Mouse (Mus musculus): ENCODE data around the gene Fto. TPM values are rescaled to one million over a fixed set of nuclear protein-coding genes. Genes with fewer than 3 reads are reported as not detected.
A peak's percentile ranks its signal among the peaks of the same experiment; 100 is the strongest.

The Fto gene
- total RNA-seq (2014; rRNA removed; ENCODE audit: low replicate concordance) (43.9 and 50.6 TPM in 2 replicates), polyA plus RNA-seq (2015; fragmentation: Nextera tagmentation; extraction: Ambion mirVana) (39.3 and 41.1 TPM in 2 replicates)

DNA sequence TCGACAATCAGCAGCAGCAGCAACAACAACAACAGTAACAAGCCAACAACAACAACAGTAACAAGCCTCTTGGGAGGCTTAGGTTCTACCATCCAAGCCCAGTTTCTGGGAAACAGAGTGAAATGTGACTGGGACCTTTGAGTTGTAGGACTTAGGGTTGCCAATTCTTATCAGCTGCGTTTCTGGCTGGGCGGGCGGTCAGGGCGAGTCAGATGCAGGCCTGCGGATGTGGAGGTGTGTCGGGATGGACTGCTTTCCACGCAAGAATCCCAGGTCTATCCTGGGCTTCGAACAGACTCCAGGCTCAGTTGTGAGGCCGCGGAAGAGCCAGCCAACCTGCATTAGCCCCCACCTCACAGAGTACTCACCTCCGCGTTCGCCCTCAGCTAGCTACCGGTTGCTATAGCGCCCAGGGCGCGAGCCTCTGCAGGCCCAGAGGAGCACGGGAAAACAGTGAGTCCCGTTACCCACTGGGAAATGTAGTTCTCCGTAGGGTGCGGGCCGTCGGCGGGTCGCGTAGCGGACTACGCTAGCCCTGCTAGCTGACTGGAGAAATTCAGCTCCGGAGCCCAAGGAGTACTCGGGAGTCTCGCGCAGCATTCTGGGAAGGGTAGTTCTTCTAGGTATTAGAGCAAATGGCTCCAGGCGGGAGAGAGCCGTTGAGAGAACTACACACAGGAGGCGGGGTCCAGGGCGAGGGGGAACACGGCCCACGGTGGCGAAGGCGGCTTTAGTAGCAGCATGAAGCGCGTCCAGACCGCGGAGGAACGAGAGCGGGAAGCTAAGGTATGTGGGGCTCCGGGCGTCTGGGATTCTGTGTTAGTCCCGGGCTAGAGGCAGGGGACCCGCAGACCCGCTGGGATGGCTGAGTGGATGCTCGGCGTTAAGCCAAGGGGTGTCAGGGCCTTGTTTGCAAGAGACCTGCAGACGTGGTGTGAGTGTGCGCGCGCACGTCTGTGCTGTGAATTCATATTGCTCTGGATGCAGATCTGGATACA, at the start of gene Fto, which contains the start of gene Rpgrip1l:
Gene Fto (plus strand): TSS at position 691 of the 998 bp plus-strand sequence.
Gene Rpgrip1l (minus strand): TSS at position 428 of the 998 bp plus-strand sequence.
- H3K27me3 ChIP-seq (ENCODE audit: control insufficient read depth, insufficient read depth, low read length): no peaks in the 10 kb centered on the region
- peak; percentile 100 for DNase-seq (ENCODE audit: low spot score)
- peaks cover 14% of the 10 kb centered on the region for H3K4me1 ChIP-seq (ENCODE audit: control insufficient read depth, insufficient read depth)
- peak within 1 kb of the TSS; percentile 78 for H3K9ac ChIP-seq (replicated peaks; ENCODE audit: low read depth, low read length)
- H3K36me3 ChIP-seq (replicated peaks; ENCODE audit: control insufficient read depth, insufficient read depth, low read length): no peaks in the 10 kb centered on the region; the same call in none of the 2 replicates
- TF ChIP-seq CTCF (IDR thresholded peaks at IDR 0.05; ENCODE audit: low read depth) (no peak; the same call in 1 of the 2 replicates), EP300 (IDR thresholded peaks at IDR 0.05; ENCODE audit: low read depth) (no peak)
- H3K4me2 ChIP-seq (ENCODE audit: low read depth, low read length): peak within 1 kb of the TSS; percentile 76
- no peaks in the 10 kb centered on the region for H3K9me3 ChIP-seq (replicated peaks; ENCODE audit: control insufficient read depth, low read length)
- peak; percentile 99 for ATAC-seq (ENCODE audit: insufficient read depth, low read depth)
- H3K27ac ChIP-seq (ENCODE audit: low read depth): peak within 1 kb of the TSS; percentile 74
- under 1% methylated on average over 59 of the region's 59 CpGs for WGBS
- peak within 1 kb of the TSS; percentile 78 for H3K4me3 ChIP-seq (ENCODE audit: low read depth, low read length)

DNA sequence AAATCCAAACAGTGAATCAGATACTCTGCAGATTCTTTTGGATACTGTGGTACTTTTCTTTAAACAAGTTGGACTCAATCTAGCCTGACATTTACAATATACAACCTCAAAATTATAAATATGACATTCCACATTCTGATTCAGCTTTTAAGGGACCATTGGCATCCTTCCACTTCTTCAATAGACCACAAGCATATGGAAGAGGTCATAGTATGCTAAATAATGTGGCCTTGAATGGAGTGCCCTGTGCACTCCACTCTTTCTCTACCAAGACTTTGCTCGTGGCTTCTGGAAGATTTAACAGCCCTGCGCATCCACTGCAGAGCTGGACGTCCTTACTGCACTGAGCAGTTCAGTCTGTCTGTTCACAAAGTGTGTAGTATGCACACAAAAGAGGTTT, 49.4 kb upstream of the Fto start:
- H3K4me3 ChIP-seq (ENCODE audit: low read depth, low read length): no peak overlapping the region

DNA sequence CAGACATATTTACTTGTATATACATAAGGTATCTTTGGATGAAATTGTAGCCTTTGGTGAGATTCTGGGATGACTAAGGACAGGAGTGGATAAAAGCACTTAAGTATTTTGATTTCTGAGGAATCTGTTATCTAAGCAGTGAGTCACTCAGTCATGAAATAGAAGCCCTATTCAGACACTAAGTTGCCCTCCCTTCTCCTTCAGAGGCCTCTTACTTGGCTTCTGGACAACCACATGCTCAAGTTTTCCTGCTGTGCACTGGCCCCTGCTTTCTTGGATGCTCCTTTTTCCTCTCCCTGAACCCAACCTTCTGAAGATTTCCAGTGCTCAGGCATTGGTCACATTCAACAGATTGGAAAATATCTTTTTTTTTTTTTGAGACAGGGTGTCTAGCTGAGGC, 48.8 kb upstream of the Fto start:
- no peaks in the 10 kb centered on the region for H3K9me3 ChIP-seq (replicated peaks; ENCODE audit: control insufficient read depth, low read length)
- ATAC-seq (ENCODE audit: insufficient read depth, low read depth) (no peak), DNase-seq (ENCODE audit: low spot score) (no peak)
- no peak overlapping the region for H3K9ac ChIP-seq (replicated peaks; ENCODE audit: low read depth, low read length)
- H3K4me2 ChIP-seq (ENCODE audit: low read depth, low read length): no peak overlapping the region
- peaks cover 5% of the 10 kb centered on the region; the same call in 1 of the 2 replicates for H3K36me3 ChIP-seq (replicated peaks; ENCODE audit: control insufficient read depth, insufficient read depth, low read length)
- no peak overlapping the region for H3K4me3 ChIP-seq (ENCODE audit: low read depth, low read length)
- H3K27me3 ChIP-seq (ENCODE audit: control insufficient read depth, insufficient read depth, low read length): no peaks in the 10 kb centered on the region
- no peaks in the 10 kb centered on the region for H3K4me1 ChIP-seq (ENCODE audit: control insufficient read depth, insufficient read depth)
- H3K27ac ChIP-seq (ENCODE audit: low read depth): no peak overlapping the region
- TF ChIP-seq CTCF (IDR thresholded peaks at IDR 0.05; ENCODE audit: low read depth) (no peak), EP300 (IDR thresholded peaks at IDR 0.05; ENCODE audit: low read depth) (no peak)

More for the DNA sequence above, 49.4 kb upstream of the Fto start:
- peaks cover 5% of the 10 kb centered on the region; the same call in 1 of the 2 replicates for H3K36me3 ChIP-seq (replicated peaks; ENCODE audit: control insufficient read depth, insufficient read depth, low read length)
- DNase-seq (ENCODE audit: low spot score) (no peak), ATAC-seq (ENCODE audit: insufficient read depth, low read depth) (no peak)
- no peaks in the 10 kb centered on the region for H3K27me3 ChIP-seq (ENCODE audit: control insufficient read depth, insufficient read depth, low read length)
- no peaks in the 10 kb centered on the region for H3K4me1 ChIP-seq (ENCODE audit: control insufficient read depth, insufficient read depth)
- no peak overlapping the region for H3K9ac ChIP-seq (replicated peaks; ENCODE audit: low read depth, low read length)
- TF ChIP-seq CTCF (IDR thresholded peaks at IDR 0.05; ENCODE audit: low read depth): no peak
- TF ChIP-seq EP300 (IDR thresholded peaks at IDR 0.05; ENCODE audit: low read depth): no peak
- no peak overlapping the region for H3K4me2 ChIP-seq (ENCODE audit: low read depth, low read length)
- no peak overlapping the region for H3K27ac ChIP-seq (ENCODE audit: low read depth)
- H3K9me3 ChIP-seq (replicated peaks; ENCODE audit: control insufficient read depth, low read length): no peaks in the 10 kb centered on the region
- WGBS: 82% methylated on average over 3 of the region's 3 CpGs

DNA sequence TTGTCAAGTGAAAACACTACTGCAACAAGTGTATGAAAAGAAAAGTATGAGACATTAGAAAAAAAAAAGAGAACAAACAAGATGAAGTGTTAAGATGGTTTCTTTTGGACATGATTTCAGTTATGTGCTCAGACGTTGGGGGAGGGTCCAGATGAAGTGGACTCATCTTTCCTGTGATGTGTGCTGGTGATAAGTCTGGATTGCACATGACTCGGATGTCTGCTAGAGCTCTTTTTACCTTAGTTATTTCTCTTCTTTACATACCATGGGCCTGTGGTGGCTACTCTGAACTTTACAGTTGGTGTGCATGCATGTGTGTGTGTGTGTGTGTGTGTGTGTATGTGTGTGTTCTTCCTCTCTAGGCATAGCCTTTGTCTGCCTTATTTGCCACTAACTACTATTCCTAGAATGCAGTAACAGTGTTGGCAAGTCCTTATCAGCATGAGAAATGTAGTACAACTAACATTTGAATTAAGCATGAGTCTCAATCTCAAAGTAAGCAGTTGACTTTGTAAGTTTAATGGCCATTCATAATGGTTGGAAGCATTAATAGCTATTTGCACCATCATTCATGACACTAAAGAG, 43.9 kb upstream of the Fto start:
- no peaks in the 10 kb centered on the region for H3K27me3 ChIP-seq (ENCODE audit: control insufficient read depth, insufficient read depth, low read length)
- no peak overlapping the region for H3K27ac ChIP-seq (ENCODE audit: low read depth)
- ATAC-seq (ENCODE audit: insufficient read depth, low read depth) (no peak), DNase-seq (ENCODE audit: low spot score) (no peak)
- no peak for TF ChIP-seq EP300 (IDR thresholded peaks at IDR 0.05; ENCODE audit: low read depth)
- TF ChIP-seq CTCF (IDR thresholded peaks at IDR 0.05; ENCODE audit: low read depth): no peak
- H3K9me3 ChIP-seq (replicated peaks; ENCODE audit: control insufficient read depth, low read length): no peaks in the 10 kb centered on the region
- H3K36me3 ChIP-seq (replicated peaks; ENCODE audit: control insufficient read depth, insufficient read depth, low read length): peaks cover 20% of the 10 kb centered on the region
- H3K4me1 ChIP-seq (ENCODE audit: control insufficient read depth, insufficient read depth): no peaks in the 10 kb centered on the region
- WGBS: 55% methylated on average over 2 of the region's 2 CpGs
- no peak overlapping the region for H3K9ac ChIP-seq (replicated peaks; ENCODE audit: low read depth, low read length)
- H3K4me2 ChIP-seq (ENCODE audit: low read depth, low read length): no peak overlapping the region
- H3K4me3 ChIP-seq (ENCODE audit: low read depth, low read length): no peak overlapping the region

DNA sequence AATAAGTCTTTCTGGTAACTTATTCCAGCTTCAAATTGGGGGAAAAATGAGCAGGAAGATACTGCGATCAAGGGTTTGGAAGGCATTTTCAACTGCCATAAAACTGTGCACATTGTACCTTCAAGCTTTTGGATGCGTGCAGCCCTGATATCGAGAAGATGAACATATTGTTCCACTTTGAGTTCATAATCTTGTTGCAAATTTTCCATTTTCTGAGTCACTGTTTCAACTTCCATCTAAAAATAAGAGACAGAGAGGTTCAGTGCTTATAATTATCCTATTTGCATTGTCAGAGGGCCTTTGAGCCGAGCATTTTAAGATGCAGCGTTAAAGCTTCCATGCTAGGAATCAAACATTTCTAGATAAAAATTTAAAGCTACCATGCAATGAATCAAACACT, 39.8 kb upstream of the Fto start:
- H3K36me3 ChIP-seq (replicated peaks; ENCODE audit: control insufficient read depth, insufficient read depth, low read length): peaks cover 15% of the 10 kb centered on the region
- H3K9ac ChIP-seq (replicated peaks; ENCODE audit: low read depth, low read length): no peak overlapping the region
- H3K27me3 ChIP-seq (ENCODE audit: control insufficient read depth, insufficient read depth, low read length): no peaks in the 10 kb centered on the region
- no peak for TF ChIP-seq CTCF (IDR thresholded peaks at IDR 0.05; ENCODE audit: low read depth)
- no peak for TF ChIP-seq EP300 (IDR thresholded peaks at IDR 0.05; ENCODE audit: low read depth)
- H3K4me3 ChIP-seq (ENCODE audit: low read depth, low read length): no peak overlapping the region
- WGBS: 90% methylated on average over 5 of the region's 5 CpGs
- H3K4me2 ChIP-seq (ENCODE audit: low read depth, low read length): no peak overlapping the region
- H3K9me3 ChIP-seq (replicated peaks; ENCODE audit: control insufficient read depth, low read length): peaks cover 6% of the 10 kb centered on the region; the same call in 1 of the 2 replicates
- ATAC-seq (ENCODE audit: insufficient read depth, low read depth): no peak
- DNase-seq (ENCODE audit: low spot score): no peak
- no peaks in the 10 kb centered on the region for H3K4me1 ChIP-seq (ENCODE audit: control insufficient read depth, insufficient read depth)
- no peak overlapping the region for H3K27ac ChIP-seq (ENCODE audit: low read depth)
